8 mouse cellular contexts compared by ENCODE assay signal in the genomic region with DNA sequence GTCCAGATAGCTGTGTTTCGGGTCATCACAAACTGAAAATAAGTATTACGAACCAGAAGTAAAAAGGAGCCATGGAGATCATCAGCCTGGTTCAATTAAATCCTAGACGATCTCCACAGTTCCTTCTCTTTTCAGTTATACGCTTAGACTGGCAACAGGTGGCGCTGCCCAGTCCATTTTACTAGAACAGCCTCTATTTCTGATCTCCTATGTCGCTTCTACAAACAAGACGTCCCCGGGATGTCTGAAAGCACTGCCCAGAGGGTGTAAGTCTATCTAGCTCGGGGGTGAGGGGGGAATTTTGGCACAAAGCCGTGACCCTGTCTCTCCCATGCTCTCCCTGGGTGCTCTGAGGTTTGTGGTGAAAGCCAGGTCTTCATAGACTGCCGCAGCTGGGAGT. TPM values are rescaled to one million over a fixed set of nuclear protein-coding genes. Genes with fewer than 3 reads are reported as not detected.
A peak's percentile ranks its signal among the peaks of the same experiment; 100 is the strongest.
DNase-seq lines count a peak whose midpoint lies in the region; ATAC-seq lines count a peak whose summit lies in the region.

No protein-coding gene starts in this region.

- no peaks in the 10 kb centered on the region for H3K36me3 ChIP-seq in embryonic facial prominence, embryonic 13.5 days
- no peaks in the 10 kb centered on the region for H3K36me3 ChIP-seq in heart, embryonic 13.5 days
- H3K36me3 ChIP-seq in kidney, embryonic 16.5 days (ENCODE audit: insufficient read depth, low read length), result no peaks in the 10 kb centered on the region
- no peaks in the 10 kb centered on the region for H3K36me3 ChIP-seq in liver, embryonic 12.5 days
- no peaks in the 10 kb centered on the region for H3K36me3 ChIP-seq in neural tube, embryonic 11.5 days (ENCODE audit: control insufficient read depth, insufficient read depth, low read length)

- H3K9me3 ChIP-seq in embryonic facial prominence, embryonic 13.5 days, result no peaks in the 10 kb centered on the region
- no peaks in the 10 kb centered on the region for H3K9me3 ChIP-seq in heart, embryonic 13.5 days
- no peaks in the 10 kb centered on the region for H3K9me3 ChIP-seq in kidney, embryonic 16.5 days (ENCODE audit: low read length)
- no peaks in the 10 kb centered on the region for H3K9me3 ChIP-seq in liver, embryonic 12.5 days (replicated peaks)
- no peaks in the 10 kb centered on the region for H3K9me3 ChIP-seq in neural tube, embryonic 11.5 days (ENCODE audit: control insufficient read depth, low read length)

- peak overlapping the region; percentile 58 for H3K9ac ChIP-seq in embryonic facial prominence, embryonic 13.5 days
- peak overlapping the region; percentile 53 for H3K9ac ChIP-seq in heart, embryonic 13.5 days
- H3K9ac ChIP-seq in kidney, embryonic 16.5 days (replicated peaks; ENCODE audit: low read length), result no peak overlapping the region
- H3K9ac ChIP-seq in liver, embryonic 12.5 days, result no peak overlapping the region
- H3K9ac ChIP-seq in neural tube, embryonic 11.5 days (ENCODE audit: low read length), result no peak overlapping the region

- H3K4me3 ChIP-seq in embryonic facial prominence, embryonic 13.5 days, result peak overlapping the region; percentile 39
- H3K4me3 ChIP-seq in heart, embryonic 13.5 days, result peak overlapping the region; percentile 33
- peak overlapping the region; percentile 37 for H3K4me3 ChIP-seq in kidney, embryonic 16.5 days (ENCODE audit: low read length)
- no peak overlapping the region for H3K4me3 ChIP-seq in liver, embryonic 12.5 days
- no peak overlapping the region for H3K4me3 ChIP-seq in neural tube, embryonic 11.5 days (ENCODE audit: low read depth, low read length)

- WGBS in embryonic facial prominence, embryonic 13.5 days, result 13% methylated on average over 11 of the region's 11 CpGs
- WGBS in heart, embryonic 13.5 days, result 20% methylated on average over 11 of the region's 11 CpGs
- WGBS in kidney, embryonic 16.5 days, result 18% methylated on average over 11 of the region's 11 CpGs
- WGBS in liver, embryonic 12.5 days (ENCODE audit: insufficient replicate concordance), result 19% methylated on average over 11 of the region's 11 CpGs
- 21% methylated on average over 11 of the region's 11 CpGs for WGBS in neural tube, embryonic 11.5 days

- H3K27me3 ChIP-seq in embryonic facial prominence, embryonic 13.5 days, result no peaks in the 10 kb centered on the region
- peaks cover 22% of the 10 kb centered on the region for H3K27me3 ChIP-seq in heart, embryonic 13.5 days (replicated peaks)
- H3K27me3 ChIP-seq in kidney, embryonic 16.5 days (ENCODE audit: insufficient read depth, low read length), result no peaks in the 10 kb centered on the region
- peaks cover 55% of the 10 kb centered on the region for H3K27me3 ChIP-seq in liver, embryonic 12.5 days (replicated peaks)
- no peaks in the 10 kb centered on the region for H3K27me3 ChIP-seq in neural tube, embryonic 11.5 days (ENCODE audit: control insufficient read depth, insufficient read depth, low read length)

- H3K4me1 ChIP-seq in embryonic facial prominence, embryonic 13.5 days, result peaks cover 24% of the 10 kb centered on the region
- H3K4me1 ChIP-seq in heart, embryonic 13.5 days, result peaks cover 9% of the 10 kb centered on the region
- peaks cover 16% of the 10 kb centered on the region for H3K4me1 ChIP-seq in kidney, embryonic 16.5 days (ENCODE audit: insufficient read depth, low read length)
- H3K4me1 ChIP-seq in liver, embryonic 12.5 days, result peaks cover 8% of the 10 kb centered on the region; the same call in 1 of the 2 replicates
- H3K4me1 ChIP-seq in neural tube, embryonic 11.5 days (ENCODE audit: control insufficient read depth, insufficient read depth, low read length), result no peaks in the 10 kb centered on the region

- ATAC-seq in embryonic facial prominence, embryonic 13.5 days (ENCODE audit: insufficient number of reproducible peaks, insufficient read depth, low FRiP score, low TSS enrichment, low read depth), result no peak
- no peak for ATAC-seq in heart, embryonic 13.5 days (ENCODE audit: extremely low read depth, insufficient number of reproducible peaks, low FRiP score, low TSS enrichment)
- ATAC-seq in kidney, embryonic 16.5 days (ENCODE audit: low FRiP score, low TSS enrichment), result peak; percentile 59; the same call in 1 of the 2 replicates
- no peak for ATAC-seq in liver, embryonic 12.5 days
- ATAC-seq in neural tube, embryonic 11.5 days (ENCODE audit: insufficient read depth, low FRiP score, low TSS enrichment), result no peak

- peak; percentile 59 for DNase-seq in A20 (ENCODE audit: low read depth, low spot score)
- DNase-seq in adrenal gland, adult 18-20 months (ENCODE audit: low spot score in 2 of 2), result peak; percentile 50 to 71
- DNase-seq in neural tube, embryonic 11.5 days (ENCODE audit: low spot score), result peak; percentile 68
- DNase-seq in thymus, postnatal 25 days, result peak; percentile 28

- H3K4me2 ChIP-seq in embryonic facial prominence, embryonic 13.5 days, result peak overlapping the region; percentile 66
- H3K4me2 ChIP-seq in heart, embryonic 13.5 days, result peak overlapping the region; percentile 64
- peak overlapping the region; percentile 50 for H3K4me2 ChIP-seq in kidney, embryonic 16.5 days (replicated peaks; ENCODE audit: low read depth, low read length)
- peak overlapping the region; percentile 37 for H3K4me2 ChIP-seq in liver, embryonic 12.5 days
- peak overlapping the region; percentile 33 for H3K4me2 ChIP-seq in neural tube, embryonic 11.5 days (ENCODE audit: low read depth)

- 0 out of 2 replicates have a peak overlapping the region, but pooled peaks have one; percentile 57 for H3K27ac ChIP-seq in embryonic facial prominence, embryonic 13.5 days
- no peak overlapping the region for H3K27ac ChIP-seq in heart, embryonic 13.5 days (replicated peaks)
- no peak overlapping the region for H3K27ac ChIP-seq in kidney, embryonic 16.5 days (ENCODE audit: low read length)
- H3K27ac ChIP-seq in liver, embryonic 12.5 days, result no peak overlapping the region
- H3K27ac ChIP-seq in neural tube, embryonic 11.5 days (ENCODE audit: low read depth, low read length), result no peak overlapping the region

RNA-seq across cellular contexts. Expression of gene Cyb5r3, which starts 37.8 kb away (rescaled TPM):
- 100 to 1,000 TPM; 248 to 351 TPM for total RNA-seq in adrenal gland, adult 18-20 months (2021)
- polyA plus RNA-seq in embryonic facial prominence, embryonic 13.5 days (2015; fragmentation: Nextera tagmentation; extraction: Ambion mirVana), result 116 and 118 TPM in 2 replicates
- polyA plus RNA-seq in heart, embryonic 13.5 days (2015; fragmentation: Nextera tagmentation; extraction: Ambion mirVana), result 127 and 137 TPM in 2 replicates
- polyA plus RNA-seq in kidney, embryonic 16.5 days (2015; fragmentation: Nextera tagmentation; extraction: Ambion mirVana), result 172 and 202 TPM in 2 replicates
- 151 and 172 TPM in 2 replicates for polyA plus RNA-seq in liver, embryonic 12.5 days (2016; fragmentation: Nextera tagmentation; extraction: Ambion mirVana)
- 175 and 179 TPM in 2 replicates for polyA plus RNA-seq in neural tube, embryonic 11.5 days (2014; fragmentation: Nextera tagmentation; extraction: Ambion mirVana)

RNA-seq across cellular contexts. Expression of gene A4galt, which starts 41.3 kb away (rescaled TPM):
- total RNA-seq in adrenal gland, adult 18-20 months (2021), result 1 to 10 TPM; 5.5 to 8.6 TPM
- polyA plus RNA-seq in embryonic facial prominence, embryonic 13.5 days (2015; fragmentation: Nextera tagmentation; extraction: Ambion mirVana), result 0.53 and 2.2 TPM in 2 replicates
- polyA plus RNA-seq in heart, embryonic 13.5 days (2015; fragmentation: Nextera tagmentation; extraction: Ambion mirVana), result 0.42 and 0.47 TPM in 2 replicates
- 22.9 and 26.8 TPM in 2 replicates for polyA plus RNA-seq in kidney, embryonic 16.5 days (2015; fragmentation: Nextera tagmentation; extraction: Ambion mirVana)
- 0.08 TPM in 2 replicates for polyA plus RNA-seq in liver, embryonic 12.5 days (2016; fragmentation: Nextera tagmentation; extraction: Ambion mirVana)
- polyA plus RNA-seq in neural tube, embryonic 11.5 days (2014; fragmentation: Nextera tagmentation; extraction: Ambion mirVana), result 0.60 and 0.81 TPM in 2 replicates

Comparison
In these comparisons a context has a peak if more than half of its experiments do, and no peak if none do; other contexts are left out.
1. H3K4me3 ChIP-seq: peak in embryonic facial prominence, embryonic 13.5 days (single experiment), heart, embryonic 13.5 days (single experiment) and kidney, embryonic 16.5 days (single experiment); none in liver, embryonic 12.5 days (single experiment) and neural tube, embryonic 11.5 days (single experiment).
2. H3K9ac ChIP-seq: peak in embryonic facial prominence, embryonic 13.5 days (single experiment) and heart, embryonic 13.5 days (single experiment); none in kidney, embryonic 16.5 days (single experiment), liver, embryonic 12.5 days (single experiment) and neural tube, embryonic 11.5 days (single experiment).
3. Peak in every context shown above with its lines, with median percentiles within 50 percentile points of each other: DNase-seq and H3K4me2 ChIP-seq.